Mouse (Mus musculus): Measurements from ENCODE around the gene Krtap12-1. TPM values are rescaled to one million over a fixed set of nuclear protein-coding genes. Genes with fewer than 3 reads are reported as not detected.
"Not testable (repeated sequence)": the region's sequence is repeated elsewhere in the genome, so short reads cannot be mapped to it uniquely, and the experiment has no call there.

Gene Krtap12-1
- polyA plus RNA-seq (2015; fragmentation: Nextera tagmentation; extraction: Ambion mirVana) = 0.23 TPM in 1 of 2 replicates, not detected in the other

GRCm38 (mm10) chr10:77720299-77720698 is at the start of gene Krtap12-1:
Krtap12-1 (plus strand) TSS chr10:77720599.
- not testable (repeated sequence) for ATAC-seq (ENCODE audit: low FRiP score, low read depth); H3K36me3 ChIP-seq; H3K27me3 ChIP-seq; H3K4me1 ChIP-seq; H3K9me3 ChIP-seq; H3K27ac ChIP-seq; H3K9ac ChIP-seq; H3K4me2 ChIP-seq (replicated peaks); H3K4me3 ChIP-seq
- 78% methylated on average over 1 of the region's 1 CpGs for WGBS

GRCm38 (mm10) chr10:77670710-77671109 is 49.7 kb upstream of the Krtap12-1 start:
- no peak overlapping the region for H3K4me3 ChIP-seq
- H3K9me3 ChIP-seq = no peaks in the 10 kb centered on the region
- WGBS = 71% methylated on average over 4 of the region's 4 CpGs
- no peak overlapping the region for H3K9ac ChIP-seq
- H3K36me3 ChIP-seq = no peaks in the 10 kb centered on the region
- peaks cover 29% of the 10 kb centered on the region for H3K4me1 ChIP-seq
- no peak overlapping the region for H3K27ac ChIP-seq
- H3K27me3 ChIP-seq = peaks cover 16% of the 10 kb centered on the region
- H3K4me2 ChIP-seq (replicated peaks) = no peak overlapping the region
- ATAC-seq (ENCODE audit: low FRiP score, low read depth) = no peak

GRCm38 (mm10) chr10:77671519-77671918 is 48.9 kb upstream of the Krtap12-1 start:
- H3K4me2 ChIP-seq (replicated peaks) = no peak overlapping the region
- H3K9me3 ChIP-seq = no peaks in the 10 kb centered on the region
- no peak overlapping the region for H3K9ac ChIP-seq
- H3K27ac ChIP-seq = no peak overlapping the region
- H3K4me3 ChIP-seq = no peak overlapping the region
- H3K27me3 ChIP-seq = peaks cover 24% of the 10 kb centered on the region
- peaks cover 23% of the 10 kb centered on the region for H3K4me1 ChIP-seq
- no peaks in the 10 kb centered on the region for H3K36me3 ChIP-seq
- no peak for ATAC-seq (ENCODE audit: low FRiP score, low read depth)
- 51% methylated on average over 4 of the region's 4 CpGs for WGBS

GRCm38 (mm10) chr10:77673765-77674164 is 46.6 kb upstream of the Krtap12-1 start:
- Histone ChIP-seq H3K9me3 (no peaks in the 10 kb centered on the region), H3K4me3 (no peak overlapping the region), H3K27me3 (peaks cover 45% of the 10 kb centered on the region), H3K4me2 (replicated peaks) (no peak overlapping the region), H3K9ac (no peak overlapping the region), H3K27ac (no peak overlapping the region), H3K36me3 (no peaks in the 10 kb centered on the region), H3K4me1 (peaks cover 29% of the 10 kb centered on the region)
- WGBS = 54% methylated on average over 13 of the region's 13 CpGs
- ATAC-seq (ENCODE audit: low FRiP score, low read depth) = no peak

DNA sequence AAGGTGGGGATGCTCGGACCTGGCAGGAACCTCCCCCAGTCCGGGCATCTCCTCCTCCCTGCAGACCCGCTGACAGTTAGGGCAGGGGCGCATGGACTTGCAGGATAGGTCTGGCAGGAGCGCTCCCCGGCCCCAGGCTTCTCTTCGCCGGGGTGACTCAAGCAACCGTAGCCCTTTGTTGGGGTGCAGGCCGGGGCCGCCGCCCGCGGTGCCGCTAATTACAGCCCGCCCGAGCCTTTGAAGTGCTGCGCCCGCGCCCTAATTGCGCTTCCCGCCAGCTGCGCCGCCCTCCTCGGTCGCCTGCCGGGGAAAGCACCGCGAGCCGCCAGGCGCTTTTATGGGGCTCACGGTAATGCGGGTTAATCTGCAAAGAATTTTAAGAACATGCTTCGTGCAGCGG is 42.8 kb upstream of the Krtap12-1 start:
- Histone ChIP-seq H3K9ac (peak overlapping the region; percentile 53), H3K4me2 (replicated peaks) (peak overlapping the region; percentile 81), H3K4me1 (peaks cover 33% of the 10 kb centered on the region), H3K27me3 (peaks cover 53% of the 10 kb centered on the region), H3K36me3 (no peaks in the 10 kb centered on the region), H3K4me3 (peak overlapping the region; percentile 43), H3K27ac (no peak overlapping the region), H3K9me3 (no peaks in the 10 kb centered on the region)
- WGBS = 0% methylated on average over 35 of the region's 35 CpGs
- peak; percentile 31 for ATAC-seq (ENCODE audit: low FRiP score, low read depth)

GRCm38 (mm10) chr10:77682994-77683393 is 37.4 kb upstream of the Krtap12-1 start:
- Histone ChIP-seq H3K9ac (no peak overlapping the region), H3K4me3 (no peak overlapping the region), H3K27ac (no peak overlapping the region), H3K9me3 (no peaks in the 10 kb centered on the region), H3K36me3 (no peaks in the 10 kb centered on the region), H3K4me2 (replicated peaks) (no peak overlapping the region), H3K27me3 (peaks cover 61% of the 10 kb centered on the region), H3K4me1 (peaks cover 36% of the 10 kb centered on the region)
- 74% methylated on average over 7 of the region's 7 CpGs for WGBS
- ATAC-seq (ENCODE audit: low FRiP score, low read depth) = no peak

DNA sequence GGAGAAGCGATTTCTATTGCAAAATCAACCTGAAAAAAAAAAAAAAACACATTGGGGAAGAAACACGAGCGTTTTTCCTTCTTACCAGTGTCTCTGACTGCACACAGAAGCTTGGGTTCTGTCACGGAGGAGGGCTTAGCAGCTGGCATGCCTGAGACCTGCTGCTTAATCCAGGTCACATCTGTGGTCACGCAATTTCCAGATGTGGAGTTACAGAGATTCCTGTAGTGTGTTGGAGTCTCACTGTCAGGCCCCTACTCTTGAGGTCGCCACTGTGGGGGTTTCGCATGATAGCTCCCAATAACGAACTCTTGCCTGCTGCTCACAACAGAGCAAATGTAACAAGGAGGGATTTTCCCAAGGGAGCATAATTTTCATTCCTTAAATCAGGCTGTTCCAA is 36.2 kb upstream of the Krtap12-1 start:
- no peaks in the 10 kb centered on the region for H3K36me3 ChIP-seq
- H3K4me2 ChIP-seq (replicated peaks) = no peak overlapping the region
- H3K27ac ChIP-seq = no peak overlapping the region
- no peak for ATAC-seq (ENCODE audit: low FRiP score, low read depth)
- peaks cover 61% of the 10 kb centered on the region for H3K27me3 ChIP-seq
- WGBS = 14% methylated on average over 8 of the region's 8 CpGs
- no peak overlapping the region for H3K9ac ChIP-seq
- peaks cover 30% of the 10 kb centered on the region for H3K4me1 ChIP-seq
- no peak overlapping the region for H3K4me3 ChIP-seq
- H3K9me3 ChIP-seq = no peaks in the 10 kb centered on the region

DNA sequence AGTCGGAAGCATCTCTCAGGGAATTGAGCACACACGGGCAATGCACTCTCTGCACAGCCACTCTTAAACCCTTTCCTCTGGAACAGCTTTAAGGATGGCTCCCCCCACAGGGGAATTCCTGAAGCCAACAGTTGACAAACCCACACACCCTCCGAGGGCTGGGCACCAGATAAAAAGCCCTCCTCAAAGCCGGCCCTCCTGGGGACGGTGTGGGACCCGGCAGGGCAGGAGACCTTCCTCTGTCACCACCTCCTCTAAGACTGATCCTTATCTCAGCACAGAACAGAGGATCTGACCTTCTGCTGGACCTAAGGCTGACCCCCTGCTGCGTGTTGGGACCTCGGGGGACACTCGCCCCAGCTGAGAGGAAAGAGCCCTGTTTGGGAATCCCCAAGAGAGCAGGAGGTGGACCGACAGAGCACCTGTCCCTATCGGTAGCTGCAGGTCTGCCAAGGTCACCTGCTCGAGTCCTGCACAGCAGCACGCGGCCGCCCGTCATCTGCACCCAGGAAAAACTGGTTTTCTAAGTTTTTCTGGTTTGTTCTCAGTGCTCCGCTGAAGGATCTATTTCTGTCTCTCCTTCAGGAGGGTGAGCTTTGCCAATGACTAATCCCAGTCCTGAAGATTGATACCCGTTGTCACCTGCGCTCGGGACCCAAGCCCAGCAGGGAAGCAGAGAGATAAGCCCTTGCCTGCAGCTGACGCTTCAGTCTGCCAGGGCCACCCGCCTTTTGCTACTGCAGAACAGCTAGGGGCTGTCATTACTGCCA is 34.3 kb upstream of the Krtap12-1 start, which contains the start of gene Tspear:
Gene Tspear, plus strand, starts transcription at position 675 of the 770 bp plus-strand sequence.
- Histone ChIP-seq H3K36me3 (no peaks in the 10 kb centered on the region), H3K27ac (no peak within 1 kb of the TSS), H3K4me1 (peaks cover 36% of the 10 kb centered on the region), H3K4me2 (replicated peaks) (peak within 1 kb of the TSS; percentile 19; the same call in 1 of the 2 replicates), H3K27me3 (peaks cover 66% of the 10 kb centered on the region), H3K9me3 (no peaks in the 10 kb centered on the region), H3K9ac (no peak within 1 kb of the TSS), H3K4me3 (no peak within 1 kb of the TSS)
- ATAC-seq (ENCODE audit: low FRiP score, low read depth) = no peak
- WGBS = 5% methylated on average over 22 of the region's 22 CpGs

GRCm38 (mm10) chr10:77687021-77687420 is 33.4 kb upstream of the Krtap12-1 start:
- Histone ChIP-seq H3K4me2 (replicated peaks) (no peak overlapping the region), H3K4me1 (peaks cover 34% of the 10 kb centered on the region), H3K9ac (no peak overlapping the region), H3K36me3 (no peaks in the 10 kb centered on the region), H3K27ac (no peak overlapping the region), H3K4me3 (no peak overlapping the region), H3K27me3 (peaks cover 66% of the 10 kb centered on the region), H3K9me3 (no peaks in the 10 kb centered on the region)
- no peak for ATAC-seq (ENCODE audit: low FRiP score, low read depth)
- WGBS = 13% methylated on average over 10 of the region's 10 CpGs

DNA sequence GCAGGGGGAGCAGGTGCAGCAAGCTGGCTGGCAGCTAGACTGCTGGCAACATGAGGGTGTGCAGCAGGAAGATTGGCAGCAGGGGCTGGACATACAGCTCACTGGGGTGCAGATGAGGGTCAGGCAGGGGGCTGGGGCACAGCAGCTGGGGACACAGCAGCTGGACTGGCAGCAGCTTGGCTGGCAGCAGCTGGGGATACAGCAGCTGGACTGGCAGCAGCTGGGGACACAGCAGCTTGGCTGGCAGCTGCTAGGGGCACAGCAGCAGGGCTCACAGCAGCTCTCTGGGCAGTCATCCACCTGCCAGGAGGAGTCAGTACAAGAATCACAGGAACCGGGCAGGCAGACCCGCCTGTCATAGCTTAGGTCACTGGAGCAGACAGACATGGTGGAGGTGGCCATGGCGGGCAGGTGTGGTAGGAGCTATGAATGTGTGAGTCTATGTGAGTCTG is 30.0 kb upstream of the Krtap12-1 start, which contains the start of gene Gm19402:
Gene Gm19402, minus strand, starts transcription at position 402 of the 452 bp plus-strand sequence.
- not testable (repeated sequence) for H3K27ac ChIP-seq; ATAC-seq (ENCODE audit: low FRiP score, low read depth); H3K4me3 ChIP-seq; H3K36me3 ChIP-seq; H3K4me2 ChIP-seq (replicated peaks); H3K9ac ChIP-seq; H3K9me3 ChIP-seq
- WGBS = 71% methylated on average over 3 of the region's 3 CpGs
- Histone ChIP-seq H3K4me1 (peaks cover 31% of the 10 kb centered on the region), H3K27me3 (peaks cover 47% of the 10 kb centered on the region)

DNA sequence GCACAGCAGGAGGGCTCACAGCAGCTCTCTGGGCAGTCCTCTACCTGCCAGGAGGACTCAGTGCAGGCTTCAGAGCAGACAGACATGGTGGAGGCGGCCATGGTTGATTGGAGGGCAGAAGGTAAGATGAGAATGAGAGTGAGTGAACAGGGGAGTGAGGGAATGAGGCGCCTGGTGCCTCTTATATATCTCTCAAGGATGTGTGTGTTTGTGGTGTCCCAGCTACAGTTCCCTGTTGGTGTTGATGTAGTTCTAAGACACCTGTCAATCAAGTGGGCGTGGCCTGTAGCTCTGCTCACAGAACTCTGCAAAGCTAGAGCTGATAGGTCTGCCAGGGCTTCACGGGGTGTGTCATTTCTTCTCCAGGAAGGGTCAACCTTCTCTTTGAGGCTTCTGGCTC is 23.3 kb upstream of the Krtap12-1 start, which contains the start of gene Gm9508:
Gene Gm9508, minus strand, starts transcription at position 101 of the 400 bp plus-strand sequence.
- H3K27me3 ChIP-seq = no peaks in the 10 kb centered on the region
- H3K4me3 ChIP-seq = no peak within 1 kb of the TSS
- ATAC-seq (ENCODE audit: low FRiP score, low read depth) = no peak
- WGBS = 38% methylated on average over 4 of the region's 4 CpGs
- no peaks in the 10 kb centered on the region for H3K36me3 ChIP-seq
- H3K27ac ChIP-seq = no peak within 1 kb of the TSS
- H3K4me1 ChIP-seq = peaks cover 10% of the 10 kb centered on the region
- no peak within 1 kb of the TSS for H3K4me2 ChIP-seq (replicated peaks)
- H3K9ac ChIP-seq = no peak within 1 kb of the TSS
- H3K9me3 ChIP-seq = 0 out of 2 replicates have a peak, but pooled peaks cover 6% of the 10 kb centered on the region

DNA sequence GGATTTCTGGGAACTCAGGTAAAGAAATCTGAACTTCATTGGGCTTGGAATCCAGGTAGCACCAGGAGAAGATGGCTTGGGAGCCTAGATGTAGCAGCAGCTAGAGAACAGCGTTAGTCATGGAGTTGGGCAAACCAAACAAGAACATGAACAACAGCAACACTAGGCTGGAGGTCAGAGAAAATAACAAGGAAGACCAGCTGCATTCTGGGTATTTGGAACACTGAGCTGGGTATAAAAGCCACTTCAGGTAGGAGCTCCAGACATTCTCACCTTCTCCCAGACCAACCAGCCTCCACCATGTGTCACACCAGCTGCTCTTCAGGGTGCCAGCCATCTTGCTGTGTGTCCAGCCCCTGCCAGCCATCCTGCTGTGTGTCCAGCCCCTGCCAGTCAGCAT is 14.1 kb upstream of the Krtap12-1 start, which contains the start of gene Gm10272:
Gene Gm10272, plus strand, starts transcription at position 301 of the 400 bp plus-strand sequence.
- H3K4me3 ChIP-seq = no peak within 1 kb of the TSS
- no peak for ATAC-seq (ENCODE audit: low FRiP score, low read depth)
- no peak within 1 kb of the TSS for H3K27ac ChIP-seq
- WGBS = 83% methylated on average over 1 of the region's 1 CpGs
- H3K36me3 ChIP-seq = no peaks in the 10 kb centered on the region
- H3K4me2 ChIP-seq (replicated peaks) = no peak within 1 kb of the TSS
- H3K4me1 ChIP-seq = no peaks in the 10 kb centered on the region
- no peak within 1 kb of the TSS for H3K9ac ChIP-seq
- no peaks in the 10 kb centered on the region for H3K27me3 ChIP-seq
- H3K9me3 ChIP-seq = peaks cover 24% of the 10 kb centered on the region

Data from limb, embryonic 13.5 days (tissue).